Mouse (Mus musculus): Measurements from ENCODE around the gene Dnajc22. TPM values are rescaled to one million over a fixed set of nuclear protein-coding genes. Genes with fewer than 3 reads are reported as not detected.
"Not testable (repeated sequence)": the region's sequence is repeated elsewhere in the genome, so short reads cannot be mapped to it uniquely, and the experiment has no call there.

Dnajc22 gene
- polyA plus RNA-seq, 1 experiment from 2014 or later = 0.64 TPM

- Histone ChIP-seq H3K4me2 (replicated peaks) (peak overlapping the region; percentile 93), H3K9ac (peak overlapping the region; percentile 69), H3K27ac (replicated peaks) (peak overlapping the region; percentile 99), H3K36me3 (peaks cover 11% of the 10 kb centered on the region; the same call in 1 of the 2 replicates), H3K27me3 (no peaks in the 10 kb centered on the region), H3K4me3 (replicated peaks) (peak overlapping the region; percentile 65), H3K9me3 (replicated peaks) (no peaks in the 10 kb centered on the region), H3K4me1 (peaks cover 29% of the 10 kb centered on the region)
- WGBS = under 1% methylated on average over 44 of the region's 44 CpGs
- peak; percentile 95 for ATAC-seq (ENCODE audit: insufficient number of reproducible peaks, low FRiP score, low TSS enrichment, low read depth)
These were observed 18.2 kb upstream of the Dnajc22 start for GRCm38 (mm10) chr15:99074600-99075333.

GRCm38 (mm10) chr15:99076011-99076410, 17.0 kb upstream of the Dnajc22 start:
- H3K27me3 ChIP-seq; H3K27ac ChIP-seq (replicated peaks); H3K9ac ChIP-seq; H3K9me3 ChIP-seq (replicated peaks); ATAC-seq (ENCODE audit: insufficient number of reproducible peaks, low FRiP score, low TSS enrichment, low read depth): not testable (repeated sequence)
- peaks cover 29% of the 10 kb centered on the region for H3K4me1 ChIP-seq
- peaks cover 11% of the 10 kb centered on the region; the same call in 1 of the 2 replicates for H3K36me3 ChIP-seq
- WGBS = over 99% methylated on average over 3 of the region's 3 CpGs
- H3K4me3 ChIP-seq (replicated peaks) = peak overlapping the region; percentile 65
- H3K4me2 ChIP-seq (replicated peaks) = peak overlapping the region; percentile 93

GRCm38 (mm10) chr15:99078181-99078910, 14.6 kb upstream of the Dnajc22 start:
- 0 out of 2 replicates have a peak, but pooled peaks cover 4% of the 10 kb centered on the region for H3K27me3 ChIP-seq
- H3K9me3 ChIP-seq (replicated peaks) = no peaks in the 10 kb centered on the region
- H3K36me3 ChIP-seq = peaks cover 26% of the 10 kb centered on the region
- no peak for ATAC-seq (ENCODE audit: insufficient number of reproducible peaks, low FRiP score, low TSS enrichment, low read depth)
- peaks cover 29% of the 10 kb centered on the region for H3K4me1 ChIP-seq
- 49% methylated on average over 14 of the region's 15 CpGs for WGBS
- no peak overlapping the region for H3K4me3 ChIP-seq (replicated peaks)
- H3K27ac ChIP-seq (replicated peaks) = no peak overlapping the region
- no peak overlapping the region for H3K4me2 ChIP-seq (replicated peaks)
- H3K9ac ChIP-seq = no peak overlapping the region

- Histone ChIP-seq H3K4me2 (replicated peaks) (no peak overlapping the region), H3K36me3 (peaks cover 26% of the 10 kb centered on the region), H3K9ac (no peak overlapping the region), H3K27me3 (peaks cover 16% of the 10 kb centered on the region), H3K4me3 (replicated peaks) (no peak overlapping the region), H3K27ac (replicated peaks) (no peak overlapping the region), H3K9me3 (replicated peaks) (no peaks in the 10 kb centered on the region), H3K4me1 (peaks cover 33% of the 10 kb centered on the region)
- 84% methylated on average over 3 of the region's 3 CpGs for WGBS
- ATAC-seq (ENCODE audit: insufficient number of reproducible peaks, low FRiP score, low TSS enrichment, low read depth) = no peak
These were observed 13.2 kb upstream of the Dnajc22 start for GRCm38 (mm10) chr15:99079804-99080203.

- no peak overlapping the region for H3K4me2 ChIP-seq (replicated peaks)
- no peak overlapping the region for H3K27ac ChIP-seq (replicated peaks)
- WGBS = 91% methylated on average over 12 of the region's 12 CpGs
- H3K4me3 ChIP-seq (replicated peaks) = no peak overlapping the region
- ATAC-seq (ENCODE audit: insufficient number of reproducible peaks, low FRiP score, low TSS enrichment, low read depth) = no peak
- H3K9me3 ChIP-seq (replicated peaks) = no peaks in the 10 kb centered on the region
- H3K9ac ChIP-seq = no peak overlapping the region
- H3K36me3 ChIP-seq = peaks cover 26% of the 10 kb centered on the region
- H3K27me3 ChIP-seq = peaks cover 40% of the 10 kb centered on the region
- peaks cover 16% of the 10 kb centered on the region; the same call in 1 of the 2 replicates for H3K4me1 ChIP-seq
These were observed 10.6 kb upstream of the Dnajc22 start for GRCm38 (mm10) chr15:99082322-99082721.

GRCm38 (mm10) chr15:99082840-99083239, 10.1 kb upstream of the Dnajc22 start:
- no peak overlapping the region for H3K4me2 ChIP-seq (replicated peaks)
- ATAC-seq (ENCODE audit: insufficient number of reproducible peaks, low FRiP score, low TSS enrichment, low read depth) = no peak
- peaks cover 45% of the 10 kb centered on the region for H3K27me3 ChIP-seq
- peaks cover 16% of the 10 kb centered on the region for H3K4me1 ChIP-seq
- H3K9ac ChIP-seq = no peak overlapping the region
- no peak overlapping the region for H3K27ac ChIP-seq (replicated peaks)
- H3K36me3 ChIP-seq = peaks cover 22% of the 10 kb centered on the region
- WGBS = 89% methylated on average over 16 of the region's 16 CpGs
- H3K4me3 ChIP-seq (replicated peaks) = no peak overlapping the region
- H3K9me3 ChIP-seq (replicated peaks) = no peaks in the 10 kb centered on the region

GRCm38 (mm10) chr15:99083258-99083657, 9.7 kb upstream of the Dnajc22 start:
- H3K4me1 ChIP-seq = peaks cover 17% of the 10 kb centered on the region
- no peak overlapping the region for H3K4me3 ChIP-seq (replicated peaks)
- peaks cover 50% of the 10 kb centered on the region for H3K27me3 ChIP-seq
- H3K27ac ChIP-seq (replicated peaks) = no peak overlapping the region
- H3K4me2 ChIP-seq (replicated peaks) = no peak overlapping the region
- no peak overlapping the region for H3K9ac ChIP-seq
- H3K36me3 ChIP-seq = peaks cover 19% of the 10 kb centered on the region
- no peaks in the 10 kb centered on the region for H3K9me3 ChIP-seq (replicated peaks)
- WGBS = 72% methylated on average over 9 of the region's 9 CpGs
- ATAC-seq (ENCODE audit: insufficient number of reproducible peaks, low FRiP score, low TSS enrichment, low read depth) = no peak

- Histone ChIP-seq H3K27ac (replicated peaks) (no peak overlapping the region), H3K9me3 (replicated peaks) (no peaks in the 10 kb centered on the region), H3K4me1 (peaks cover 24% of the 10 kb centered on the region), H3K27me3 (peaks cover 57% of the 10 kb centered on the region), H3K4me2 (replicated peaks) (no peak overlapping the region), H3K4me3 (replicated peaks) (no peak overlapping the region), H3K36me3 (peaks cover 15% of the 10 kb centered on the region), H3K9ac (no peak overlapping the region)
- no peak for ATAC-seq (ENCODE audit: insufficient number of reproducible peaks, low FRiP score, low TSS enrichment, low read depth)
- WGBS = 13% methylated on average over 11 of the region's 11 CpGs
These were observed 9.0 kb upstream of the Dnajc22 start for GRCm38 (mm10) chr15:99083867-99084557.

GRCm38 (mm10) chr15:99084618-99085017, 8.4 kb upstream of the Dnajc22 start:
- no peak overlapping the region for H3K9ac ChIP-seq
- no peaks in the 10 kb centered on the region for H3K9me3 ChIP-seq (replicated peaks)
- WGBS = 11% methylated on average over 19 of the region's 19 CpGs
- no peak for ATAC-seq (ENCODE audit: insufficient number of reproducible peaks, low FRiP score, low TSS enrichment, low read depth)
- peaks cover 15% of the 10 kb centered on the region for H3K36me3 ChIP-seq
- peaks cover 26% of the 10 kb centered on the region for H3K4me1 ChIP-seq
- no peak overlapping the region for H3K4me2 ChIP-seq (replicated peaks)
- no peak overlapping the region for H3K4me3 ChIP-seq (replicated peaks)
- no peak overlapping the region for H3K27ac ChIP-seq (replicated peaks)
- H3K27me3 ChIP-seq = peaks cover 63% of the 10 kb centered on the region

- Histone ChIP-seq H3K4me3 (replicated peaks) (no peak overlapping the region), H3K4me2 (replicated peaks) (no peak overlapping the region), H3K27ac (replicated peaks) (no peak overlapping the region), H3K4me1 (peaks cover 26% of the 10 kb centered on the region), H3K9ac (no peak overlapping the region), H3K36me3 (peaks cover 15% of the 10 kb centered on the region), H3K27me3 (peaks cover 76% of the 10 kb centered on the region), H3K9me3 (replicated peaks) (no peaks in the 10 kb centered on the region)
- no peak for ATAC-seq (ENCODE audit: insufficient number of reproducible peaks, low FRiP score, low TSS enrichment, low read depth)
- 74% methylated on average over 4 of the region's 4 CpGs for WGBS
These were observed 7.0 kb upstream of the Dnajc22 start for GRCm38 (mm10) chr15:99085997-99086396.

Measured in embryonic facial prominence, embryonic 15.5 days (tissue).